Mouse (Mus musculus): Measurements from ENCODE around the gene Fut7. TPM values are rescaled to one million over a fixed set of nuclear protein-coding genes. Genes with fewer than 3 reads are reported as not detected.

Fut7 gene
- 10 to 100 TPM in 1 of 2 experiments, 1 to 10 TPM in 1; 8.5 to 21.4 TPM for polyA plus RNA-seq (2017; shearing (Covaris generic))

DNA sequence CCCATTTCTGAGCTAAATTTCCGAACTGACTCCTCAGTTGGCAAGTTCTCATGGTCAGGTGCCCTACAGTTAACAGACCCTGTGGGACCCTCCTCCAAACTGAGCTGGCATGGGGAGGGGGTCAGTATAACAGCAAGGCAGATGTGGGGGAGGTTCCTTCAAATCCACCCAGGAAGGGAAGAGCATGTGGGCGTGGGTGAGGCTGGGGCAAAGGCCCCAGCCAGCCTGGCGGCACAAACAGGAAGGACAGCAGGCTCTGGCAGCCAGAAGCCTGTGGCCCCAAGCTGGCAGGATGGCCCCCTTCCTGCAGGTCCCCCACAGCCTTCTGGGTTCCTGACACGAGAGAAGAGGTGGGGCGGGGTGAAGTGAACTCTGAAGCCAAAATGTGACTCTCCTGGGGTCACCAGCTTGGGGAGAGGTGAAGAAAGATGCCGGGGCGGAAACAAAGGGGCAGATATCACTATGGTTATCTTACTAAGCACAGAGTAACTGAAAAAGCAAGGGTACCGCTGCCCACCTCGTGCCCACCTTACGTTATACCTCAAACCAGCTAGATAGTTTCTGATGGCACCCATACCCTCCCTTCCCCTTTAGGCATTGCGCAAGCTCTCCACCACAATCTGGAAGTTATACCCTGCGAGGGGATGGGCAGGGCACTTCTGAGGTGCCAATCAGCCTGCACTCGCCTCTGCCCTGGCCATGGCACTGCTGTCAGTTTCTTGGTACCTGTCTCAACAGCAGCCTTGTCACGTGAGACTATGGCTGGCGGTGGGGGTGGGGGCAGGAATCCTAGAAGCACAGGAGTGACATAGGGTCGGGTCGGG lies at the start of gene Fut7:
Fut7 (plus strand) TSS at position 681 of the 824 bp plus-strand sequence.

DNA sequence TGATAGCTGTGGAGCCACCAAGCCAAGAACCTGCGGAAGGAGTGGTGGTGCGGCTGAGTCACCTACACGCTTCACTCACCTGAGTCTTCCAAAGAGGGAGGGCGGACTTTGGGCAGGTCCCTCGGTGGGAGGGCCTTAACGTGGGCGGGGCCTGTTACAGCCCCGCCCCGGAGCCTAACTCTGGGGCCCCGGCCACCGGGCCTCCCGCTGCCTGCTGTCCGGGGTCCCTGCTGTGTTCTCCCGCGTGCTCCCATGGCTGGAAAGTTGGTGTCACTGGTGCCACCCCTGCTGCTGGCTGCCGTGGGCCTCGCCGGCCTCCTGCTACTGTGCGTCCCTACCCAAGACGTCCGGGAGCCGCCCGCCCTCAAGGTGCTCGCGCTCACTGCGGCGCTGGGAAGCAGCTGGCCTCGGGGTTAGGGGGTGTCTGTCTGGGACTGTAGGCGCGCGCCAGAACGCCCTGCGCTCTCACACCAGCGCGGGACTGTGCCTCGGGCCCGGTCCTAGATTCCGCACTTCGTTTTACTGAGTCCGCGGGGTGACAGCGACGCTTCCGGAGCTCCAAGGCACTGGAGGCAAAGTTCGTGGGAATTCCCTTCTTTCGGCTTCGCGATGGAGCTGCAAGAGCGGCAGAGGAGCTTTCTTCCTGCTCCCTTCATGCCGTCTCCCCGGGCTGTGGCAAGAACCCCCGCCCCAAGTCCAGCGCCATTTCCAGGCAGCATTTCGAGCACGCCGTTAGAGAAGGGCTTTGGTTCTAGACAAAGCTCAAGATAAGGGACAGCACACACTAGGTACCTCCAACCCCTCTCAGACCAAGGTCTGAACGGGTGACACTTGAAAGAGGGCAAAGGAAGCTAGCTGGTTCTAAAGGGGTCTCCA lies 27.1 kb upstream of the Fut7 start, which contains the start of gene Entpd2:
Entpd2 (plus strand) TSS at position 154 of the 876 bp plus-strand sequence.

GRCm38 (mm10) chr2:25399051-25399450 lies 24.0 kb upstream of the Fut7 start, which contains the start of gene Npdc1:
Npdc1 (plus strand) TSS chr2:25399351.

GRCm38 (mm10) chr2:25428442-25429236 lies 5.6 kb downstream of the Fut7 start, which contains the start of gene Abca2:
Abca2 (plus strand) TSS chr2:25428703.

GRCm38 (mm10) chr2:25456205-25456953 lies 33.3 kb downstream of the Fut7 start, which contains the start of gene Clic3:
Clic3 (plus strand) TSS chr2:25456838.

DNA sequence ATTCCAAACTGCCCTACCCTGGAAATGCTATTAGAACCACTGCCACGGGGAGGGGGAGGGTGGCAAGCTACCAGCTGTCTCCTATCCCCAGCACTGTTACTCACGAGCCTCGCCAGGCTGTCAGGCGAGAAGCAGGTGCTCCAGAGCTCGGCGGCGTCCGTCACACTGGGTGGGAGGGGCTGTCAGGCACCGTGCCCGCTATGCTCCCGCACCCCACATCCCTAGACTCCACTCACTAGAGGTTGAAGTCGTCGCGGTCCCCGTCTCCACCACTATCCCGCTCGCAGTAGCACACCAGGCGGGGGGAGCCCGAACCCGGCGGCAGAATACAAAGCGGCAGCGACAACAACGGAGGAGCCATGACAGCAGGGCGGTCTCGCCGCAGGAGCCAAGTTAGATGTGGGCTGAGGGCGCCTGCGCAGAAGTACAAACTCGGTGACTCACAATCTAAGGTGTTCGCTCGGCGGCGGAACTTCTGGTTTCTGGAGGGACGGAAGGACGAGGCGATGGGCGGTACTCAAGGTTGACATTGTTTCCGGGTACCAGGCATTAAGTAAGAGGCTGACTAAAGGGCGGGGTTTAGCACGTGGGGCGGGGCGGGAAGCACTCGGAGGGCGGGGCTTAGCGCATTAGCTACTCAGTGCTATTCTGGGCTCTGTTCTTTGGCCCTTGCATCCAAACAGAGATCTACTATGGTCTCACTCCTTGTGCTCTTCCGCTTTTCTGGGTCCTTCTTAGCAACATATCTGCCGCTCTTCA lies 37.7 kb downstream of the Fut7 start, which contains the start of gene Paxx:
Paxx (minus strand) TSS at position 544 of the 759 bp plus-strand sequence.

DNA sequence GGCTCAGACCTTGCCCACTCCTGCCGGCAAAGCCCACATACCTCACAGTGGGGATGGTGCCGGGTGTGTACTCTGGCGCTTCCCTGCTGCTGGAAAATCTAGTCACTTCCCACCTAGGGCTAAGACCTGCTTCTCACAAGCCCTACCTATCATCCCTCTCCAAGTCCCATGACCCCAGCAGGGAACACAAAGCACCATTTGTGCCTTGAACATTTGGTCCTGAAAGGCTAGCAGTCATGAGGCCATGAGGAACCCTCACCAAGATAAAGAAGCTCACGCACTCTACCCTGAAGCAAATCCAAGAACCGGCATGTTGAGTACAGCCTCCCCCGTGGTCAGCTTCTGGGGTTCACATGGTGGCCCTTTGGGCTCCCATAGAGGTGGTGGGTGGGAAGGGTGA lies 46.9 kb downstream of the Fut7 start, which contains the start of gene Ptgds:
Ptgds (minus strand) TSS at position 78 of the 400 bp plus-strand sequence.

Other genes with a start within 250 kb of the Fut7 start
- 1 to 10 TPM; 4.9 to 8.7 TPM for gene Nrarp, start 242.5 kb upstream of the Fut7 start, polyA plus RNA-seq (2017; shearing (Covaris generic))
- gene Tor4a, start 226.4 kb upstream of the Fut7 start, polyA plus RNA-seq (2017; shearing (Covaris generic)) = 100 to 1,000 TPM; 105 to 119 TPM
- gene Nelfb, start 211.8 kb upstream of the Fut7 start, polyA plus RNA-seq (2017; shearing (Covaris generic)) = 100 to 1,000 TPM; 141 to 186 TPM
- gene Stpg3, start 208.6 kb upstream of the Fut7 start, polyA plus RNA-seq (2017; shearing (Covaris generic)) = 1 to 10 TPM in 1 of 2 experiments, under 1 TPM in 1; 0.29 to 1.4 TPM
- gene Fam166a, start 204.5 kb upstream of the Fut7 start, polyA plus RNA-seq (2017; shearing (Covaris generic)) = under 1 TPM; 0.27 to 0.54 TPM
- 100 to 1,000 TPM; 172 to 185 TPM for gene Tubb4b, start 198.6 kb upstream of the Fut7 start, polyA plus RNA-seq (2017; shearing (Covaris generic))
- not detected for gene Slc34a3, start 188.9 kb upstream of the Fut7 start, polyA plus RNA-seq (2017; shearing (Covaris generic))
- gene Rnf224, start 186.5 kb upstream of the Fut7 start, polyA plus RNA-seq (2017; shearing (Covaris generic)) = not detected
- 1 to 10 TPM; 1.2 to 2.0 TPM for gene Rnf208, start 181.0 kb upstream of the Fut7 start, polyA plus RNA-seq (2017; shearing (Covaris generic))
- gene Cysrt1, start 180.8 kb upstream of the Fut7 start, polyA plus RNA-seq (2017; shearing (Covaris generic)) = not detected
- 10 to 100 TPM in 1 of 2 experiments, 1 to 10 TPM in 1; 6.2 to 11.9 TPM for gene AL732309.1, start 176.4 kb upstream of the Fut7 start, polyA plus RNA-seq (2017; shearing (Covaris generic))
- 10 to 100 TPM; 20.6 to 22.0 TPM for gene Tmem203, start 167.8 kb upstream of the Fut7 start, polyA plus RNA-seq (2017; shearing (Covaris generic))
- 10 to 100 TPM; 17.1 to 22.4 TPM for gene Tprn, start 160.6 kb upstream of the Fut7 start, polyA plus RNA-seq (2017; shearing (Covaris generic))
- 100 to 1,000 TPM; 117 to 137 TPM for gene Ssna1, start 150.8 kb upstream of the Fut7 start, polyA plus RNA-seq (2017; shearing (Covaris generic))
- 100 to 1,000 TPM in 1 of 2 experiments, 10 to 100 TPM in 1; 94.3 to 117 TPM for gene Anapc2, start 150.8 kb upstream of the Fut7 start, polyA plus RNA-seq (2017; shearing (Covaris generic))
- not detected for gene Tmem210, start 135.1 kb upstream of the Fut7 start, polyA plus RNA-seq (2017; shearing (Covaris generic))
- gene Lrrc26, start 133.4 kb upstream of the Fut7 start, polyA plus RNA-seq (2017; shearing (Covaris generic)) = 1 to 10 TPM in 1 of 2 experiments, not detected in 1; 4.0 TPM
- under 1 TPM; 0.41 to 0.78 TPM for gene Grin1, start 104.1 kb upstream of the Fut7 start, polyA plus RNA-seq (2017; shearing (Covaris generic))
- gene Man1b1, start 90.9 kb upstream of the Fut7 start, polyA plus RNA-seq (2017; shearing (Covaris generic)) = 10 to 100 TPM; 21.9 to 32.4 TPM
- gene Dpp7, start 66.9 kb upstream of the Fut7 start, polyA plus RNA-seq (2017; shearing (Covaris generic)) = 10 to 100 TPM; 21.7 to 25.4 TPM
- gene Uap1l1, start 57.6 kb upstream of the Fut7 start, polyA plus RNA-seq (2017; shearing (Covaris generic)) = 10 to 100 TPM; 30.5 to 53.8 TPM
- gene Sapcd2, start 50.9 kb upstream of the Fut7 start, polyA plus RNA-seq (2017; shearing (Covaris generic)) = under 1 TPM in 1 of 2 experiments, not detected in 1; 0.40 TPM
- under 1 TPM in 1 of 2 experiments, not detected in 1; 0.40 TPM for gene Entpd2, start 27.4 kb upstream of the Fut7 start, polyA plus RNA-seq (2017; shearing (Covaris generic))
- gene Npdc1, start 23.9 kb upstream of the Fut7 start, polyA plus RNA-seq (2017; shearing (Covaris generic)) = 1 to 10 TPM; 4.3 to 6.2 TPM
- gene Abca2, start 5.4 kb downstream of the Fut7 start, polyA plus RNA-seq (2017; shearing (Covaris generic)) = 10 to 100 TPM; 62.8 to 67.6 TPM
- gene Clic3, start 33.6 kb downstream of the Fut7 start, polyA plus RNA-seq (2017; shearing (Covaris generic)) = 1 to 10 TPM; 3.4 to 4.3 TPM
- gene Paxx, start 37.8 kb downstream of the Fut7 start, polyA plus RNA-seq (2017; shearing (Covaris generic)) = 100 to 1,000 TPM in 1 of 2 experiments, 10 to 100 TPM in 1; 95.5 to 104 TPM
- under 1 TPM in 1 of 2 experiments, not detected in 1; 0.37 TPM for gene Ptgds, start 46.8 kb downstream of the Fut7 start, polyA plus RNA-seq (2017; shearing (Covaris generic))
- gene Lcn12, start 70.6 kb downstream of the Fut7 start, polyA plus RNA-seq (2017; shearing (Covaris generic)) = not detected
- gene Fbxw5, start 77.5 kb downstream of the Fut7 start, polyA plus RNA-seq (2017; shearing (Covaris generic)) = 100 to 1,000 TPM; 107 to 134 TPM
- 1 to 10 TPM; 7.5 to 9.3 TPM for gene C8g, start 78.5 kb downstream of the Fut7 start, polyA plus RNA-seq (2017; shearing (Covaris generic))
- gene Traf2, start 123.7 kb downstream of the Fut7 start, polyA plus RNA-seq (2017; shearing (Covaris generic)) = 10 to 100 TPM; 82.2 to 87.8 TPM
- 100 to 1,000 TPM; 335 to 382 TPM for gene Edf1, start 134.6 kb downstream of the Fut7 start, polyA plus RNA-seq (2017; shearing (Covaris generic))
- 1 to 10 TPM in 1 of 2 experiments, under 1 TPM in 1; 0.58 to 1.6 TPM for gene Mamdc4, start 151.6 kb downstream of the Fut7 start, polyA plus RNA-seq (2017; shearing (Covaris generic))
- gene Phpt1, start 152.0 kb downstream of the Fut7 start, polyA plus RNA-seq (2017; shearing (Covaris generic)) = 10 to 100 TPM; 53.8 to 59.8 TPM
- gene Ajm1, start 158.5 kb downstream of the Fut7 start, polyA plus RNA-seq (2017; shearing (Covaris generic)) = 1 to 10 TPM in 1 of 2 experiments, under 1 TPM in 1; 0.93 to 1.2 TPM
- gene Rabl6, start 185.3 kb downstream of the Fut7 start, polyA plus RNA-seq (2017; shearing (Covaris generic)) = 10 to 100 TPM; 41.1 to 47.1 TPM
- not detected for gene Ccdc183, start 194.4 kb downstream of the Fut7 start, polyA plus RNA-seq (2017; shearing (Covaris generic))
- gene Tmem141, start 198.7 kb downstream of the Fut7 start, polyA plus RNA-seq (2017; shearing (Covaris generic)) = 1 to 10 TPM; 4.1 TPM
- gene Fcna, start 204.8 kb downstream of the Fut7 start, polyA plus RNA-seq (2017; shearing (Covaris generic)) = 10 to 100 TPM in 1 of 2 experiments, not detected in 1; 18.1 TPM
- gene Lcn8, start 229.9 kb downstream of the Fut7 start, polyA plus RNA-seq (2017; shearing (Covaris generic)) = not detected
- not detected for gene Lcn5, start 234.7 kb downstream of the Fut7 start, polyA plus RNA-seq (2017; shearing (Covaris generic))